Mouse (Mus musculus) embryonic facial prominence, embryonic 11.5 days (tissue): ENCODE measurements around the gene Aasdhppt. TPM values are rescaled to one million over a fixed set of nuclear protein-coding genes. Genes with fewer than 3 reads are reported as not detected.

Experiments
- microRNA-seq: library from miRNA; unstranded; fragments of <30 nt; microRNA quantifications from one replicate; pipeline ENCODE4, GENCODE M21; 2016; ENCODE audit warnings: borderline number of aligned reads
- polyA plus RNA-seq: library from polyadenylated mRNA; unstranded; fragments of >200 nt; fragmentation: Nextera tagmentation; extraction: Ambion mirVana; gene quantifications from 2 replicates; pipeline ENCODE4 v1.2.1, GENCODE M21; 2014

Gene Aasdhppt
- polyA plus RNA-seq, 1 experiment from 2014 or later: 50.7 TPM

Small RNA genes within 50 kb of the gene (microRNA-seq; reads per million reads assigned to microRNA genes)
- not detected for gene Gm22195

Other genes starting within 250 kb of the Aasdhppt start
- 6.7 and 7.4 TPM in 2 replicates for gene Kbtbd3, start 362 bp upstream of the Aasdhppt start, polyA plus RNA-seq
- gene Msantd4, start 67.1 kb upstream of the Aasdhppt start, polyA plus RNA-seq: 75.8 and 84.6 TPM in 2 replicates